Mouse (Mus musculus) forebrain, embryonic 16.5 days (tissue): ENCODE measurements around the gene Olfr957. TPM values are rescaled to one million over a fixed set of nuclear protein-coding genes. Genes with fewer than 3 reads are reported as not detected.

Experiments
- ATAC-seq: fragments of 200-750 bp; cut with Nextera tagmentation; 2 replicates; pipeline ENCODE4 v1.8.0; 2017; ENCODE audit warnings: mild to moderate bottlenecking, moderate library complexity
- H3K27ac ChIP-seq: fragments of 300-500 bp; sonication (generic); 2 replicates; pipeline ENCODE4 v1.5.1; 2014; ENCODE audit warnings: low read length, control low read depth
- H3K27me3 ChIP-seq: fragments of 300-500 bp; sonication (generic); replicated peaks from 2 replicates; pipeline ENCODE4 v1.6.1; 2014; ENCODE audit warnings: low read length; ENCODE audit not compliant: control insufficient read depth, insufficient read depth
- H3K36me3 ChIP-seq: fragments of 300-500 bp; sonication (generic); 2 replicates; pipeline ENCODE4 v1.6.1; 2014; ENCODE audit not compliant: control insufficient read depth, insufficient read depth
- H3K4me1 ChIP-seq: fragments of 300-500 bp; sonication (generic); replicated peaks from 2 replicates; pipeline ENCODE4 v1.6.1; 2014; ENCODE audit warnings: low read length; ENCODE audit not compliant: control insufficient read depth, insufficient read depth
- H3K4me2 ChIP-seq: fragments of 300-500 bp; sonication (generic); 2 replicates; pipeline ENCODE4 v1.6.1; 2014; ENCODE audit warnings: mild to moderate bottlenecking, low read length, control low read depth
- H3K4me3 ChIP-seq: fragments of 300-500 bp; sonication (generic); replicated peaks from 2 replicates; pipeline ENCODE4 v1.5.1; 2014; ENCODE audit warnings: mild to moderate bottlenecking, low read length, control low read depth
- H3K9ac ChIP-seq: fragments of 300-500 bp; sonication (generic); replicated peaks from 2 replicates; pipeline ENCODE4 v1.6.1; 2014; ENCODE audit warnings: low read depth, low read length, control low read depth
- H3K9me3 ChIP-seq: fragments of 300-500 bp; sonication (generic); 2 replicates; pipeline ENCODE4 v1.6.1; 2016; ENCODE audit warnings: low read length; ENCODE audit not compliant: control insufficient read depth
- WGBS: fragments of 180-500 bp; shearing (Covaris S2); extraction: QIAGEN DNeasy Blood & Tissue Kit; methylation state at CpG from one replicate; pipeline ENCODE4 v1.1.7; 2014; 5-methylcytosine and 5-hydroxymethylcytosine counted together
- polyA plus RNA-seq: library from polyadenylated mRNA; unstranded; fragments of >200 nt; fragmentation: Nextera tagmentation; extraction: Ambion mirVana; gene quantifications from 2 replicates; pipeline ENCODE4 v1.2.1, GENCODE M21; 2015

The Olfr957 gene
- polyA plus RNA-seq, 1 experiment from 2014 or later: not detected

DNA sequence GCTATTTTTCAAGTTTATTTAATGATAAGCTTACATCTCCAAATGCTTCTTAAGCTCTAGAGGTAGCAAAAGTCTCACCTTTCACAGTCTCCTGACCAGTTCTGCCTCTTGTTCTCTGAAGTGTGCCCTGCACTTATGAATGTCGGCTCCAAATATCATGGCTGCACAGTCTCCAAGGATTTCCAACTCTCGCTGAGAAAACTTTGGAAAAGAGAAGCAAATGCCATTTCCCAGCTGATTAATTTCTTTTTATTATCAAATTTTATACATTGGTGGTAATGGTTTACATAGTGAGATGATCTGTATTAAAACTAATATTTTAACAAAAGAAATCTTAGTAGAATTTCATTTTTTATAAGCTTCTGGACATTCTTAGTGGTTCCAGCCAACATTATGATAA is 21.7 kb downstream of the Olfr957 start, which contains the start of gene Olfr44:
TSS of gene Olfr44 (minus strand) at position 101 of the 400 bp plus-strand sequence.
- Histone ChIP-seq H3K27me3 (no peaks in the 10 kb centered on the region), H3K4me3 (no peak within 1 kb of the TSS), H3K9me3 (no peaks in the 10 kb centered on the region), H3K4me1 (no peaks in the 10 kb centered on the region), H3K27ac (no peak within 1 kb of the TSS), H3K4me2 (no peak within 1 kb of the TSS), H3K9ac (no peak within 1 kb of the TSS), H3K36me3 (no peaks in the 10 kb centered on the region)
- 94% methylated on average over 2 of the region's 2 CpGs for WGBS
- no peak for ATAC-seq

DNA sequence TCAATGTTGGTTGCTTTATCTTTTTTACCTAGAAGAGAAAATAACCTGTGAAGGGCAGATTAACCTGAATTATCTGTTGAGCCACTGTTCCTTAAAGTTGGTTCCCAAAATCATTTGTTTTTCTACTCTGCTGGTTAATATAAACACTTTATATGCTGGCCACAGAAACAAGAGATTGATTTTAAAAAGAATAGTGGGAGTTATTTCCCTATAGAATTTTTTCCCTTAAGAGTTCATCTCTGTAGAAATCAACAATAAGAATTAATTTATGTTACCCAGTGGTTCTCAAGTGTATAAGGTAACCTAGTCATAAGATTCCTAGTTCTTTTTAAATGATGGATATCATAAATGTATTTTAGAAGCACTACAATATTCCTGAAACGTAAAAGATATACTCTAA is 43.8 kb downstream of the Olfr957 start, which contains the start of gene Olfr955:
TSS of gene Olfr955 (minus strand) at position 101 of the 400 bp plus-strand sequence.
- 37% methylated on average over 1 of the region's 1 CpGs for WGBS
- H3K27ac ChIP-seq: no peak within 1 kb of the TSS
- H3K9me3 ChIP-seq: no peaks in the 10 kb centered on the region
- ATAC-seq: no peak
- H3K4me2 ChIP-seq: no peak within 1 kb of the TSS
- no peaks in the 10 kb centered on the region for H3K4me1 ChIP-seq
- H3K27me3 ChIP-seq: no peaks in the 10 kb centered on the region
- no peak within 1 kb of the TSS for H3K9ac ChIP-seq
- no peaks in the 10 kb centered on the region for H3K36me3 ChIP-seq
- no peak within 1 kb of the TSS for H3K4me3 ChIP-seq

Other genes starting within 250 kb of the Olfr957 start
- not detected in 2 replicates for gene Olfr945, start 239.0 kb downstream of the Olfr957 start, polyA plus RNA-seq
- gene Olfr948, start 189.8 kb downstream of the Olfr957 start, polyA plus RNA-seq: not detected in 2 replicates
- gene Olfr951, start 128.4 kb downstream of the Olfr957 start, polyA plus RNA-seq: not detected in 2 replicates
- gene Olfr952, start 88.7 kb downstream of the Olfr957 start, polyA plus RNA-seq: not detected in 2 replicates
- gene Olfr954, start 59.1 kb downstream of the Olfr957 start, polyA plus RNA-seq: not detected in 2 replicates
- not detected in 2 replicates for gene Olfr955, start 43.9 kb downstream of the Olfr957 start, polyA plus RNA-seq
- not detected in 2 replicates for gene Olfr44, start 21.8 kb downstream of the Olfr957 start, polyA plus RNA-seq
- not detected in 2 replicates for gene Olfr958, start 38.2 kb upstream of the Olfr957 start, polyA plus RNA-seq
- not detected in 2 replicates for gene Olfr959, start 59.8 kb upstream of the Olfr957 start, polyA plus RNA-seq
- 36.8 and 73.0 TPM in 2 replicates for gene AW551984, start 88.6 kb upstream of the Olfr957 start, polyA plus RNA-seq
- not detected in 2 replicates for gene Olfr148, start 94.8 kb upstream of the Olfr957 start, polyA plus RNA-seq
- gene Olfr960, start 105.6 kb upstream of the Olfr957 start, polyA plus RNA-seq: not detected in 2 replicates
- gene Olfr961, start 129.3 kb upstream of the Olfr957 start, polyA plus RNA-seq: not detected in 2 replicates
- gene Olfr963, start 151.4 kb upstream of the Olfr957 start, polyA plus RNA-seq: not detected in 2 replicates
- not detected in 2 replicates for gene Olfr149, start 191.3 kb upstream of the Olfr957 start, polyA plus RNA-seq
- gene Olfr965, start 195.5 kb upstream of the Olfr957 start, polyA plus RNA-seq: not detected in 2 replicates
- gene Olfr150, start 215.2 kb upstream of the Olfr957 start, polyA plus RNA-seq: not detected in 2 replicates
- gene Olfr967, start 230.4 kb upstream of the Olfr957 start, polyA plus RNA-seq: not detected in 2 replicates